Mouse (Mus musculus): ENCODE measurements around the gene Zbtb49.
A peak's percentile ranks its signal among the peaks of the same experiment; 100 is the strongest.

Gene Zbtb49

GRCm38 (mm10) chr5:38220328-38220912, at the start of gene Zbtb49, which contains the start of gene Lyar:
Gene Zbtb49 (minus strand): TSS chr5:38220457.
Gene Lyar (plus strand): TSS chr5:38220470.
- peak; percentile 96 to 97 for DNase-seq

GRCm38 (mm10) chr5:38260107-38260682, 39.9 kb upstream of the Zbtb49 start, which contains the start of gene Tmem128:
Gene Tmem128 (plus strand): TSS chr5:38260185.
- peak; percentile 80 for DNase-seq

- DNase-seq = no peak
These were observed 39.3 kb upstream of the Zbtb49 start for GRCm38 (mm10) chr5:38259455-38260106.

- DNase-seq = no peak
These were observed 38.5 kb upstream of the Zbtb49 start for GRCm38 (mm10) chr5:38258773-38259146.

GRCm38 (mm10) chr5:38258034-38258772, 37.9 kb upstream of the Zbtb49 start:
- no peak for DNase-seq

GRCm38 (mm10) chr5:38256551-38256950, 36.3 kb upstream of the Zbtb49 start:
- DNase-seq = no peak

- DNase-seq = no peak
These were observed 35.4 kb upstream of the Zbtb49 start for GRCm38 (mm10) chr5:38255644-38256043.

GRCm38 (mm10) chr5:38255195-38255594, 34.9 kb upstream of the Zbtb49 start:
- DNase-seq = no peak

- no peak for DNase-seq
These were observed 21.7 kb upstream of the Zbtb49 start for GRCm38 (mm10) chr5:38241966-38242365.

GRCm38 (mm10) chr5:38241473-38241834, 21.2 kb upstream of the Zbtb49 start:
- peak; percentile 46 to 71 for DNase-seq

GRCm38 (mm10) chr5:38240727-38241472, 20.6 kb upstream of the Zbtb49 start:
- no peak for DNase-seq

- DNase-seq = peak in 1 of 2 experiments; percentile 21
These were observed 16.4 kb upstream of the Zbtb49 start for GRCm38 (mm10) chr5:38236627-38237026.

GRCm38 (mm10) chr5:38235422-38235821, 15.2 kb upstream of the Zbtb49 start:
- DNase-seq = peak; percentile 53 to 78

- no peak for DNase-seq
These were observed 418 bp downstream of the Zbtb49 start for GRCm38 (mm10) chr5:38219771-38220307.

GRCm38 (mm10) chr5:38213009-38213408, 7.2 kb downstream of the Zbtb49 start:
- no peak for DNase-seq

GRCm38 (mm10) chr5:38211691-38212090, 8.6 kb downstream of the Zbtb49 start:
- DNase-seq = no peak

GRCm38 (mm10) chr5:38208985-38209384, 11.3 kb downstream of the Zbtb49 start:
- DNase-seq = no peak

- peak; percentile 19 to 21 for DNase-seq
These were observed 14.9 kb downstream of the Zbtb49 start for GRCm38 (mm10) chr5:38205303-38205726.

- no peak for DNase-seq
These were observed 20.6 kb downstream of the Zbtb49 start for GRCm38 (mm10) chr5:38199686-38200085.

GRCm38 (mm10) chr5:38197482-38197823, 22.8 kb downstream of the Zbtb49 start:
- DNase-seq = peak; percentile 95

- DNase-seq = no peak
These were observed 23.3 kb downstream of the Zbtb49 start for GRCm38 (mm10) chr5:38196821-38197481.

- DNase-seq = no peak
These were observed 24.3 kb downstream of the Zbtb49 start for GRCm38 (mm10) chr5:38195941-38196340.
